Mouse (Mus musculus) adipocyte (in vitro differentiated cells): Measurements from ENCODE around the gene Umodl1.
A peak's percentile ranks its signal among the peaks of the same experiment; 100 is the strongest.

Experiments used
- DNase-seq: peaks from one replicate; pipeline ENCODE4 v3.0.0-alpha.2; 2016; ENCODE audit warnings: low spot score

The Umodl1 gene

GRCm38 (mm10) chr17:31000897-31001296 is 46.5 kb downstream of the Umodl1 start:
- DNase-seq = no peak

- no peak for DNase-seq
Measured at GRCm38 (mm10) chr17:31002613-31003012, 48.2 kb downstream of the Umodl1 start.

- DNase-seq = no peak
Measured at GRCm38 (mm10) chr17:31005284-31005683, 50.8 kb downstream of the Umodl1 start.

- no peak for DNase-seq
Measured at GRCm38 (mm10) chr17:31007357-31007756, 52.9 kb downstream of the Umodl1 start.

GRCm38 (mm10) chr17:31008416-31008815 is 54.0 kb downstream of the Umodl1 start:
- DNase-seq = no peak

- DNase-seq = peak; percentile 80
Measured at GRCm38 (mm10) chr17:31011551-31012394, 57.3 kb downstream of the Umodl1 start.

GRCm38 (mm10) chr17:31018267-31018666 is 63.8 kb downstream of the Umodl1 start:
- peak; percentile 74 for DNase-seq

GRCm38 (mm10) chr17:31019505-31019904 is 65.1 kb downstream of the Umodl1 start:
- peak; percentile 78 for DNase-seq

- no peak for DNase-seq
Measured at GRCm38 (mm10) chr17:31020078-31020477, 65.6 kb downstream of the Umodl1 start.

- no peak for DNase-seq
Measured at GRCm38 (mm10) chr17:31021276-31021675, 66.8 kb downstream of the Umodl1 start.

- peak; percentile 87 for DNase-seq
Measured at GRCm38 (mm10) chr17:31024125-31024781, 69.8 kb downstream of the Umodl1 start.

- DNase-seq = peak; percentile 81
Measured at GRCm38 (mm10) chr17:31024782-31025125, 70.3 kb downstream of the Umodl1 start.

GRCm38 (mm10) chr17:31026986-31027385 is 72.5 kb downstream of the Umodl1 start:
- DNase-seq = no peak

- no peak for DNase-seq
Measured at GRCm38 (mm10) chr17:31027723-31028122, 73.3 kb downstream of the Umodl1 start.

- no peak for DNase-seq
Measured at GRCm38 (mm10) chr17:31028821-31029370, 74.5 kb downstream of the Umodl1 start.

- no peak for DNase-seq
Measured at GRCm38 (mm10) chr17:31029407-31029806, 75.0 kb downstream of the Umodl1 start.

- no peak for DNase-seq
Measured at GRCm38 (mm10) chr17:31032341-31032740, 77.9 kb downstream of the Umodl1 start.

- DNase-seq = no peak
Measured at GRCm38 (mm10) chr17:31033251-31033650, 78.8 kb downstream of the Umodl1 start.

GRCm38 (mm10) chr17:31034165-31034564 is 79.7 kb downstream of the Umodl1 start:
- peak; percentile 29 for DNase-seq

- no peak for DNase-seq
Measured at GRCm38 (mm10) chr17:31034674-31035356, 80.4 kb downstream of the Umodl1 start.

GRCm38 (mm10) chr17:31036168-31036876 is 81.9 kb downstream of the Umodl1 start:
- DNase-seq = no peak

GRCm38 (mm10) chr17:31037331-31037730 is 82.9 kb downstream of the Umodl1 start:
- DNase-seq = no peak
